Mouse (Mus musculus): ENCODE data around the gene Sapcd1.

GRCm38 (mm10) chr17:35074097-35074496, 46.3 kb upstream of the Sapcd1 start:
- TF ChIP-seq CTCF (conservative IDR thresholded peaks at IDR 0.05; ENCODE audit: low read length): no peak
- TF ChIP-seq NANOG (IDR thresholded peaks at IDR 0.05; ENCODE audit: borderline replicate concordance, low read length): no peak
- TF ChIP-seq POU5F1 (IDR thresholded peaks at IDR 0.05; ENCODE audit: borderline replicate concordance, low read length): no peak

Measured in E14TG2a.4 (cell line).